Mouse (Mus musculus): ENCODE measurements at regions not wholly inside any gene's neighbourhood (a gene's known extent, or its start where the extent isn't known, plus 50 kb on each side); places are given as distances from the start of the nearest gene placed in this dataset.

DNA sequence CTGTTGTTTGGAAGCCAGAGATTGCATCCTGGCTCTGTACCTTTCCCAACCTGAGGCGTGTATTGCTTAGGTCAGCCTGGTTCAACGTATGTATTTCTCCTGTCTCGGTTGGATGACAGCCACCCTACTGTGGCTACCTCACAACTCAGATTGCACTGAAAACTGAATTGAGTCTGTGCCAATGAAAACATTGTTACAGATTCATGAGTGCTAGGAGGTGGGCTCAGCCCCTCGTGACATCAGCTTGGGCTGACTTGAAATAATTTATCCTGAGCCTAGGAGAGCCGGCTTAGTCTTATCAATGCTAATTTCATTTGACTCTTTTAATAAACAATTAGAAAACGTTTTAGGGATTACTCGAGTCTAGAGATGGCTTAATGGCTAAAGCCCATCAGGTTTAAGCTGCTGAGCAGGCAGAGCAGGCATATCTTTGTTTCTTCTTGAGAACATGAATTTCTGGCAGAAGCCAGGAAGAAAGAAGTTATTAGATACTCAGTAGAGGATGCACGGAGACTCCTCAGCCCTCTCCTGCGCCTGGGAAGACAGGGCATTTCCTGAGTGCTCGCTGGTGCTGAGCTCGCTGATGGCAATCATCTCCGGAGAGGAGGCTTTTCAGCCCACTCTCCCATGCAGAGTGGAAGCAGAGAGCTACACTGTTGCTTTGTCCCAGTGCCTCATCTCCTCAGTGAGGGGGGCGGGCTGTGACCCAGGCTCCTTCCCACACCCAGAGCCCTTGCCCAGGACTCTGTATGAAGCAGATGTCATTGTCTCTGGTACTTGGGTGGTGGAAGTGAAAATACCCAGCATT lies 120.9 kb upstream of the Trpc7 start:
- no peak for TF ChIP-seq CTCF (IDR thresholded peaks at IDR 0.05; ENCODE audit: control insufficient read depth, insufficient read depth, insufficient replicate concordance, low read depth, low read length)
- no peak for TF ChIP-seq POLR2A (IDR thresholded peaks at IDR 0.05; ENCODE audit: control insufficient read depth, low read depth, low read length)
